Mouse (Mus musculus) spleen, adult 12 weeks (tissue): ENCODE data around the gene Gpr137b.
"Not testable (repeated sequence)": the region's sequence is repeated elsewhere in the genome, so short reads cannot be mapped to it uniquely, and the experiment has no call there.

Experiments
- DNase-seq: peaks from one replicate; pipeline ENCODE4 v3.0.0; 2022; ENCODE audit warnings: low spot score

Gene Gpr137b

DNA sequence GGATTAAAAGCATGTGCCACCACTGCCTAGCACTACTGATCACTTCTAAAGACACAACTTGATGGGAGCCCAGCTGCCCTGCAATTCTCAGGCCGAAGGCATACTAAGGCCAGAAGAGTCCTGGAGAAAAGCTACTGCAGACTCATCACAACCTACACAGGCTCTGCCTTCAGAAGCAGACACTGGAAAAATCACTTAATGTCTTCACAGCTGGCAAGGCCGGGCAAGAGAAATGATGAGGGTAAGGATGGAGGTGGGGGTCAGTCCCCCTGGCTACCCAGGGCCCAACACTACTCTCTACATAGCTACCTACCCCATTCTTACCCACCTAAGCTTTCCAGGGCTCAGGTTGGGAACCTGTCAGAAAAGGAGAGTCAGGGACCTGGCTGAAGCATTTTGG is 27.4 kb downstream of the Gpr137b start:
- DNase-seq = not testable (repeated sequence)

DNA sequence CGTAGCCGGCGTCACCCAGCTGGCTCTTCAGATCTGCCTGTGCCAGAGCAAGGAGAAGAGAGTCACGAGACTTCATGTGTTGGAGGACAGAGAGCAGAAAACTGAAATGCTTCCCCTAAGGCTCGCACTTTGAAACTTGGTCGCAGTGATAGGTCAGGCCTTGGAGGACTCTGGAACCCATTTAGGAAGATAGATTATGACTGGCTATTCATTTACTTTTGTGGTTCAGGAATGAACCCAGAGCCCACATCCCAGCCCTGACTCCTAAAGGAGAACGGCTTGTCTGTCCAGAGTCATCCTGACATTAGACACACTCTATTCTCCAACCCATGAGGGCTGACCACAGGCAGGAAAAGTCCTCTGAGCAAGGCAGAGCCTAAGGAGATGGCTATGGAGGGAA is 30.3 kb downstream of the Gpr137b start:
- not testable (repeated sequence) for DNase-seq

DNA sequence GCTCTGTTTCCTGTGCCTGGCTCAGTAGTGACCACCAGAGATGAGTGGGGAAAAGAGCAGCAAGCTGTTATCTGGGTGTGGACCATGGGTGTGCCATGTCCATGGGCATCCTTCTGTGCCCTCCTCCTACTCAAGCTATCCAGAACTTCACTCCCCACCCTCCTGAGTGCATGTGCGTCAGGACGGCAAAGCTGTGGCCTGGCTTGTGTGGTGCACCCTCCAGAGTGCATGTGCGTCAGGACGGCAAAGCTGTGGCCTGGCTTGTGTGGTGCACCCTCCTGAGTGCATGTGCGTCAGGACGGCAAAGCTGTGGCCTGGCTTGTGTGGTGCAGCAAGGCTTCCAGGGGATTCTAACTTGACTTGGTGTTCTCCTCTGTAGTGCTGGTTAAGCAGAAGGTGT is 31.6 kb downstream of the Gpr137b start:
- DNase-seq = not testable (repeated sequence)

- not testable (repeated sequence) for DNase-seq
Observed at GRCm38 (mm10) chr13:13360045-13360444, 33.8 kb downstream of the Gpr137b start.

- DNase-seq = not testable (repeated sequence)
Observed at GRCm38 (mm10) chr13:13358602-13359001, 35.2 kb downstream of the Gpr137b start.

DNA sequence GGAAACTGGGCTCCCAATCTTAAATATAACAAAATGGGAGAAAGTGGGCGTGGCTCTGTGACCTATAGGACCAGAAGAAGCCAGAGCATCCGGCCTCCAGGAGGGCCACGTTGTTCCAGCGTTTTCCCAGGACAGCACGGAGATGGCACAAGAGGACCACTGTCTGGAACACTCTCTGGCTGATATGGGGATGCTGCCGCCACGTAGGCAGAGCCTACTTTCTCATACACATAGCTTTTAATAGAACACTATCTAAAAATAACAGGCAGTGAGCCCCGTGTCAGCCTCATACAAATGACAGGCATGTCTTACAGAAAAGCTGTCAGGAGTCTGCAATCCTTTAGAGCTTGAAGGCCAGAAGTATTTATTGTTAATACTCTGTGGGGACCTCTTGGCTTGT is 35.7 kb downstream of the Gpr137b start:
- DNase-seq = not testable (repeated sequence)

DNA sequence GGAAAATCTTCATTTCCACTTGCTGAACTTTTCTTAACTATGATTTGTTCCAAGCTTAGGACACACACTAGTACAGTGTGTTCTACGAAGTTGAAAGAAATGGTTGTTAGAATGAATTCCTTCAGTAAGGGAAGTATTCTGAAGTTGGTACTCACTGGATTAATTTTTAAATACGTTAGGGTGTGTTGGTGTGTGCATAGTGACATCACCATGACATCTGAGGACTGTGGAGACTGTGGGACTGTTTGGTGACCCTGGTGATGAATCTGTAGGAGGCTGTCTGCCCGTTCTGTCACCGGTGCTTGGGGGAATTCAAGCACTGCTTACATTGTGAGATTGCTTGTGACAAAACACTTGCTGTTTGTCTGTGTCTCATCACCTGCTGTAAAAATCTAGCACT is 41.7 kb downstream of the Gpr137b start:
- DNase-seq = not testable (repeated sequence)

DNA sequence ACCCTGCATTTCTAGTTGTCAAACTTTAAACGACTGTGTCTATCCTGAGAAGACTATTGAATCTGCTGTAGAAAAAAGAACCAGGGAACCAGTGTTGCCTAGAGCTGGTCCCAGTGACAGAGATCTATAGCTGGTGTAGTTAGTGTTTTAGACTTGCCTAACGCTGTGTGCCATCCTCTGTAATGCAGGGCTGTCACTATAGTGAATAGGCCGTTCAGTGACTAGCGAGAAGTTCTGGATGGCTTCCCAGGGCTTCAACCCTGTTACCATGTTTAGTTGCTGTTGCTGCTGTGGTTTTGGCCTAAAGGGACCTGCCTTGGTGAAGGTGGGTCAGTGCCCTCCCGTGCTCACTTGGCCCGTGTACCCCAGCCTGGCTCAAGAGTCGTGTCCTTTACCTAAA is 43.1 kb downstream of the Gpr137b start:
- not testable (repeated sequence) for DNase-seq

GRCm38 (mm10) chr13:13349288-13349687 is 44.5 kb downstream of the Gpr137b start:
- DNase-seq = no peak

GRCm38 (mm10) chr13:13347634-13348412 is 46.0 kb downstream of the Gpr137b start:
- DNase-seq = not testable (repeated sequence)

DNA sequence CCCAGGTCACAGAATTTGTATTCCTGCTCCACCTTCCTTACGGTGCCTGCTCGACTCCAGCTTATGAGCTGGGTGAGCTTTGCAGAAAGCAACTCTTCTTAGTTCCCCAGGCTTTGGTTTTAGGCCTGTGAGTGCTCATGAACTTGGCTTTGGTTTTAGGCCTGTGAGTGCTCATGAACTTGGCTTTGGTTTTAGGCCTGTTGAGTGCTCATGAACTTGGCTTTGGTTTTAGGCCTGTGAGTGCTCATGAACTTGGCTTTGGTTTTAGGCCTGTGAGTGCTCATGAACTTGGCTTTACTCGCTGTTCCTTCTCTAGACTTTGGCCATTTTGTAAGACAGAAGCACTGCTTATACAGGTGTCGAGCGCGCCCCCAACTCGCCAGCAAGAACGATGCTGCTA is 56.5 kb downstream of the Gpr137b start:
- not testable (repeated sequence) for DNase-seq

- peak; percentile 56 for DNase-seq
Observed at GRCm38 (mm10) chr13:13328876-13329275, 64.9 kb downstream of the Gpr137b start.
